Mouse (Mus musculus): ENCODE results near the gene Gcnt4.

GRCm38 (mm10) chr13:96967091-96967490 lies 42.6 kb downstream of the Gcnt4 start:
- no peak for TF ChIP-seq CTCF (IDR thresholded peaks at IDR 0.05; ENCODE audit: borderline replicate concordance, extremely low read depth, insufficient read depth, insufficient read length)
- no peak for TF ChIP-seq POLR2A (IDR thresholded peaks at IDR 0.05; ENCODE audit: borderline replicate concordance, extremely low read depth, insufficient read depth, insufficient read length, poor library complexity, severe bottlenecking)

Data from brain, embryonic 14.5 days (tissue).